Mouse (Mus musculus) myocyte (in vitro differentiated cells): ENCODE results near the gene Napsa. TPM values are rescaled to one million over a fixed set of nuclear protein-coding genes. Genes with fewer than 3 reads are reported as not detected.

Experiments
- H3K27me3 ChIP-seq: one replicate; pipeline ENCODE4 v1.6.1; 2011; ENCODE audit not compliant: control insufficient read depth, insufficient read depth, insufficient read length
- H3K36me3 ChIP-seq: one replicate; pipeline ENCODE4 v1.6.1; 2011; ENCODE audit not compliant: control insufficient read depth, insufficient read depth
- H3K4me2 ChIP-seq: one replicate; pipeline ENCODE4 v1.6.1; 2011; ENCODE audit warnings: low read depth, control low read depth
- H3K4me3 ChIP-seq: one replicate; pipeline ENCODE4 v1.5.1; 2011; ENCODE audit warnings: mild to moderate bottlenecking, control low read depth, moderate library complexity
- H3K79me2 ChIP-seq: one replicate; pipeline ENCODE4 v1.6.1; 2011; ENCODE audit not compliant: control insufficient read depth, insufficient read depth
- H3ac ChIP-seq: one replicate; pipeline ENCODE4 v1.6.1; 2011; ENCODE audit not compliant: control insufficient read depth, insufficient read length
- CEBPB ChIP-seq: IDR thresholded peaks from 2 replicates; pipeline ENCODE4 v1.6.1; 2011; ENCODE audit warnings: mild to moderate bottlenecking, moderate library complexity; ENCODE audit not compliant: poor library complexity, insufficient read depth, severe bottlenecking
- E2F4 ChIP-seq: IDR thresholded peaks from one replicate; pipeline ENCODE4 v1.6.1; 2011; ENCODE audit warnings: mild to moderate bottlenecking, control low read depth, moderate library complexity; ENCODE audit not compliant: insufficient read depth
- MAX ChIP-seq: IDR thresholded peaks from one replicate; pipeline ENCODE4 v1.6.1; 2011; ENCODE audit warnings: low read depth, mild to moderate bottlenecking, control low read depth
- MYOD1 ChIP-seq, 3 experiments: IDR thresholded peaks; one replicate each; pipeline ENCODE4 v1.6.1; 2011; ENCODE audit warnings: control low read depth in 2 of 3, low read depth in 2 of 3, mild to moderate bottlenecking in 2 of 3, moderate library complexity in 1 of 3; ENCODE audit not compliant: insufficient read length in 2 of 3, control insufficient read depth in 1 of 3
- MYOG ChIP-seq, 3 experiments: IDR thresholded peaks; one replicate each; pipeline ENCODE4 v1.6.1; 2011; ENCODE audit warnings: control low read depth in 2 of 3, low read depth in 2 of 3, mild to moderate bottlenecking in 2 of 3; ENCODE audit not compliant: insufficient read length in 2 of 3, control insufficient read depth in 1 of 3, insufficient read depth in 1 of 3
- POLR2A ChIP-seq: IDR thresholded peaks from one replicate; pipeline ENCODE4 v1.6.1; 2011; ENCODE audit warnings: low read depth, mild to moderate bottlenecking, control low read depth, moderate library complexity; ENCODE audit not compliant: insufficient read length
- POLR2AphosphoS2 ChIP-seq: IDR thresholded peaks from one replicate; pipeline ENCODE4 v1.6.1; 2011; ENCODE audit warnings: low read depth, control low read depth; ENCODE audit not compliant: insufficient read length
- REST ChIP-seq: IDR thresholded peaks from one replicate; pipeline ENCODE4 v1.6.1; 2011; ENCODE audit warnings: mild to moderate bottlenecking, control low read depth, moderate library complexity; ENCODE audit not compliant: insufficient read depth, insufficient read length
- SRF ChIP-seq: IDR thresholded peaks from one replicate; pipeline ENCODE4 v1.6.1; 2011; ENCODE audit warnings: low read depth; ENCODE audit not compliant: control insufficient read depth, insufficient read length
- TCF12 ChIP-seq: IDR thresholded peaks from one replicate; pipeline ENCODE4 v1.6.1; 2011; ENCODE audit warnings: mild to moderate bottlenecking, control low read depth; ENCODE audit not compliant: poor library complexity, insufficient read depth, severe bottlenecking
- TCF3 ChIP-seq: IDR thresholded peaks from one replicate; pipeline ENCODE4 v1.6.1; 2011; ENCODE audit warnings: low read depth, control low read depth; ENCODE audit not compliant: insufficient read length
- USF1 ChIP-seq: IDR thresholded peaks from one replicate; pipeline ENCODE4 v1.6.1; 2011; ENCODE audit warnings: low read depth, mild to moderate bottlenecking, control low read depth, moderate library complexity
- polyA plus RNA-seq: library from polyadenylated mRNA; unstranded; fragments of >200 nt; fragmentation: generic; extraction: Trizol; gene quantifications from one replicate; pipeline ENCODE4 v1.2.1, GENCODE M21; 2012; ENCODE audit warnings: missing spikeins

Napsa gene
- polyA plus RNA-seq, 1 experiment = not detected

DNA sequence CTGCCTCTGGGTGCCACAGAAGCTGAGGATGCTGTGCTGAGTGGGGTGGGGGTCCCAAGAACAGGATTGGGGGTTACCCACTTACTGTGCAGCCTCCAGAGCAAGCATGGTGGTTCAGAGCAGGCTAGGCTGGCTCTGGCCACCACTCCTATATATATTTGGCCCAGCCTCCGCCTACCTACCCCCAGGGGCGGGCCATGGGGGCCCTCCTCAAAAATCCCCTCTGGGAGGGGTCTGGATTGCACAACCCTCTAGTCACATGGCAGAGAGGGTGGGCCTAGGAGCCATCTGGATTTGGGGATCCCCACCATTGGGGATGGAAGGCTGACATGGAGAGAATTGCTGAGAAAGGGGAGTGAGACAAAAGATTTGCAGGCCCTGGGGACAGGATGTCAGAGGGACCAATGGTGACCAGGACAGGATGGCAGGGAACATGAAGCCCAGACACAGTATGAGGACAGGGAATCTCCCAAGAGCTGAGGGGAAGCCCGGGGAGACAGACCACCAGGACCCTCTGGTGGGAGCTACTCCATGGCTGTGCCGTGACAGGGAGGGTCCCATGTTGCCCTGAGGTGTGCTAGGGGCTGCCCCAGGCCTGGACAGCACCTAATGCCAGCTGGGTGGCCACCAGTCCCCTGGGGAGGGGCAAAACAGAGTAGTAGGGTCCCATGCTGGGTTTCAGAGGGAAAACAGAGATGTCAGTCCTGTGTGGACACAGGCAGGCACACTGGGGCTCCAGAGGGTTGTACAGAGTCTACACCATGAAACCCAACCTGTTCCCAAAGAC is 40.0 kb upstream of the Napsa start, which contains the start of gene Spib:
Spib (minus strand) TSS at position 126 of the 787 bp plus-strand sequence.
- Histone ChIP-seq H3ac (no peak within 1 kb of the TSS), H3K27me3 (no peaks in the 10 kb centered on the region), H3K4me2 (no peak within 1 kb of the TSS), H3K4me3 (no peak within 1 kb of the TSS), H3K79me2 (no peaks in the 10 kb centered on the region), H3K36me3 (no peaks in the 10 kb centered on the region)
- TF ChIP-seq TCF12 = no peak

DNA sequence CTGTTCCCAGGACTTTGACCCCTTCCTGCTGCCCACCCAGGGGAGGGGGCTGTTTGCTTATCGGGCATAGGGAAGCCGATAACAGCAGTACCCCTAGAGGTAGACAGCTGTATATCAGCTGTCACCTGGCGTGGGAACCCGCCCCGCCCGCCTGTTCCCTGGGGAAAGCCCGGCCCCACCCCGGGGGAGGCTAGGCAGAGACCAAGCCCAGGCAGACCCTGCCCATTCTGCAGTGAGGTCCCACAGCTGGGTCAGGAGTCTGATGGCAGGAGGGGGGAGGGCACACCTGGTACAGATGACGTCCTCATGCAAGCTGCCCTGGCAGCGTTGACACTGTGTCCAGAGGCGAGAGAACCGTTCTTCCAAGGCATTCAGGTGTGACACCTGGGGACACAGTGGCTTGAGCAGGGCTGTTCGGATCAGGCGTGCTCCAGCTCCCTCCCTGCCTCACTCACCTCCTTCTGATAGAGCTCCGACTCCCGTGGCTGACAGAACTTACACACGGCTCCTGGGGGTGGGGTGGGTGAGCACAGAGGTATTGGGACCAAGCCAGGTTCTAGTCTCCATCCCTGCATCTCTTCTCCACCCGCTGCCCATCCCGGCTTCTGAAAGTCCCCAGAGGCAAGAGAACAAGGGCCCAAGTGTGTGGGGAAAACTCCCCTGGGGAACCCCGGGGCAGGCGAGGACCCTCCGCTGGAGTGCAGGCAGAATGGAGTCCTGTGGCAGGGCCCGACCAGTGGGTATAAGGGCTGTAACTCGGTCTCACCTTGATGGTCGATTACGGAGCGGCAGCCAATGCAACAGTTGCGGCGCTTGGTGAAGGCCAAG is 39.0 kb upstream of the Napsa start:
- no peaks in the 10 kb centered on the region for H3K27me3 ChIP-seq
- H3K4me3 ChIP-seq = no peak overlapping the region
- no peak overlapping the region for H3K4me2 ChIP-seq
- no peak overlapping the region for H3ac ChIP-seq
- H3K79me2 ChIP-seq = no peaks in the 10 kb centered on the region
- H3K36me3 ChIP-seq = no peaks in the 10 kb centered on the region
- TF ChIP-seq CEBPB (no peak), MYOG (IDR thresholded peaks at IDR 0.05; ENCODE audit: control insufficient read depth in 1 of 3, insufficient read depth in 1 of 3, insufficient read length in 2 of 3, low read depth in 2 of 3) (no peak), TCF3 (no peak), E2F4 (no peak), USF1 (no peak), MAX (no peak), TCF12 (no peak), POLR2AphosphoS2 (no peak)

DNA sequence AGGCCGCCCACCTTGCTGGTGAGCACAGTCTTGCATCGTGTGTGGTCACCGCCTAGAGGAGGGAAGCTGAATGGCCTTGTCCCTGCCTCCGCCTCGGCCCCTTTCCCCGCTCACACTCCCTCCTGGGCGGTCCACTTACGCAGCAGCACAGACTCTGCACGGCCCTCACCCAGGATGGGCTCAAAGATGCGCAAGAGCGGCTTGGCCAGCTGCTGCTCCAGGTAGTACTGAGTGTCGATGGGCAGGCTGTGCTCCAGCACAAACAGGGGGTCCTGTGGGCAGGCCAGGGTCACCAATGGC is 38.5 kb upstream of the Napsa start:
- Histone ChIP-seq H3K36me3 (no peaks in the 10 kb centered on the region), H3ac (no peak overlapping the region), H3K79me2 (no peaks in the 10 kb centered on the region), H3K4me3 (no peak overlapping the region), H3K4me2 (no peak overlapping the region), H3K27me3 (no peaks in the 10 kb centered on the region)
- TF ChIP-seq CEBPB = no peak
- TF ChIP-seq TCF12 = no peak
- TF ChIP-seq E2F4 = no peak
- no peak for TF ChIP-seq REST
- no peak for TF ChIP-seq MYOG (IDR thresholded peaks at IDR 0.05; ENCODE audit: control insufficient read depth in 1 of 3, insufficient read depth in 1 of 3, insufficient read length in 2 of 3, low read depth in 2 of 3)
- TF ChIP-seq MAX = no peak
- no peak for TF ChIP-seq SRF
- TF ChIP-seq TCF3 = no peak
- no peak for TF ChIP-seq MYOD1 (IDR thresholded peaks at IDR 0.05; ENCODE audit: control insufficient read depth in 1 of 3, insufficient read length in 2 of 3, low read depth in 2 of 3)
- no peak for TF ChIP-seq USF1
- TF ChIP-seq POLR2A = no peak
- TF ChIP-seq POLR2AphosphoS2 = no peak

DNA sequence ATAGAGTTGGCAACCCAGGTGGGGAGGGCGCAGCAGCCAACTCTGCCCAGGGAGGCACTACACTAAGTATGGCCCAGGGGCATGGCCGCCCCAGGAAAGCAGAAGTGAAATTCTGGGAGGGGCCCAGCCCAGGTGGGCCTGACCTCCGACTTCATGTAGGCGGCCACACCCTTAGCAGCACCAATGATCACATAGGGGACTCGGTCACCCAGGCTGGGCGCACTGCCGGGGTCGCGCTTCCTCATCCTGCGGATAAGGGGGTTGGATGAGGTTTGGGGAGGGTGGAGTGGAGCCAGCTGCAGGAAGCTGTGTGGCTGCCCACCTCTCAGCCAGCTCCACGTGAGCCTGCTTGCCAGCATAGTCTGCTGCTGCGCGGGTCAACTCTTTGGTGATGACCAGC is 37.9 kb upstream of the Napsa start:
- Histone ChIP-seq H3K4me3 (no peak overlapping the region), H3K79me2 (no peaks in the 10 kb centered on the region), H3ac (no peak overlapping the region), H3K4me2 (no peak overlapping the region), H3K27me3 (no peaks in the 10 kb centered on the region), H3K36me3 (no peaks in the 10 kb centered on the region)
- no peak for TF ChIP-seq REST
- no peak for TF ChIP-seq E2F4
- TF ChIP-seq CEBPB = no peak
- no peak for TF ChIP-seq MAX
- TF ChIP-seq TCF12 = no peak
- TF ChIP-seq POLR2AphosphoS2 = no peak
- TF ChIP-seq SRF = no peak
- TF ChIP-seq USF1 = no peak
- no peak for TF ChIP-seq MYOG (IDR thresholded peaks at IDR 0.05; ENCODE audit: control insufficient read depth in 1 of 3, insufficient read depth in 1 of 3, insufficient read length in 2 of 3, low read depth in 2 of 3)
- TF ChIP-seq POLR2A = no peak
- TF ChIP-seq TCF3 = no peak
